Mouse (Mus musculus) hindlimb bud, embryonic 11.5 days (tissue): ENCODE data around the gene Preb.

Experiments
- DNase-seq: peaks from one replicate; pipeline ENCODE4 v3.0.0-alpha.2; 2012; ENCODE audit warnings: low read depth, low spot score; ENCODE audit errors: extremely low spot score

The Preb gene

GRCm38 (mm10) chr5:30907413-30908059, 52.6 kb downstream of the Preb start, which contains the start of gene Ost4:
TSS of gene Ost4 (minus strand) at chr5:30907788.
- DNase-seq = peak; percentile 79

DNA sequence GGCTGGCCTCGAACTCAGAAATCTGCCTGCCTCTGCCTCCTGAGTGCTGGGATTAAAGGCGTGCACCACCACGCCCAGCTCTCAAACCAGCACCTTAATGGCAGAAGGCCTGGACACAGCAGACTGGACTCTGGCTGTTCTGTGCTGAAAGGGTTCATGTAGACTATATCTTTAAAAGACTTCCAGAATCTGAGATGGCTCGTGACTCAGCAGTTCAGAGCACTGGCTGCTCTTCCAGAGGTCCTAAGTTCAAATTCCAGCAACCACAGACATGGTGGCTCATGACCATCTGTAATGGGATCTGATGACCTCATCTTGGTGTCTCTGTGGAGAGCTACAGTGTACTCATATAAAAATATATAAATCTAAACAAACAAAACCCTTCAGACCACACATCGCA, 58.3 kb downstream of the Preb start:
- DNase-seq = no peak
